Mouse (Mus musculus): ENCODE results near the gene Sms.

Sms gene

DNA sequence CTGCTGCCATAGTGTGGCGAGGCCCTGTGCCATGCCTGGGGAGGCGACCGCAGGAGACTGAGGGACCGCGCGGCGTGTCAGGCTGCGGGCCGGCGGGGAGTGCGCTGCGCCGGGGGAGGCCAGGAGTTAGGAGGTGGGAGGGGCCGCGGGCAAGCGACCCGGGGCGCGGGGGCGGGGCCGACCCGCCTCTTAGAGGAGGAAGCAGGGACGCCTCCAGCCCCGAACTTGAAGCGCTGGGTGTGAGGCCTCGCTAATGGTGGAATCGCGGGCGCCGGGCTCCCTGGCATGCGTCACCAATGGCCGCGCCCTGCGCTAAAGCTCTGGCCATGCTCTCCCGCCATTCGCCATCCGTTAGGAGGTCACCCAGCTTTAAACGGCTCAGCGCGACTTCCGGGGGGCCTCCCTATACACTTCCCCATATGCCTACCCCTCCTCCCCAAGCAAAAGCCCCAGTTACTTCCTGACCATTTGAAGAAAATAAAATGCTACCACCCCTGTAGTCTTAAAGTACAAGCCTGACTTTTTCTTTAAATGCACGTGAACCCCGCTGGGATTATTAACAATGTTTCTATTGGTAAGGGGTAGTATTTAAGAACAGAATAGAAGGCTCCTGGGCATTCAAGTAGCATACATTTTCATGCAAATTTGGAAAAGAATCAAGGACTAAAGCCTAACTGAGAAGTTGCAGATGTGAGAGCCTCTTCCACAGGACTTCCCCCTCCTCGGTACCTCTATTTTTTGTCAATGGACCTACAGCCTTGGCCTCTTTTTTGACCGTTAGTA is at the start of gene Sms:
Sms (minus strand) TSS at position 344 of the 783 bp plus-strand sequence.
- peak; percentile 68 to 82 for DNase-seq

DNA sequence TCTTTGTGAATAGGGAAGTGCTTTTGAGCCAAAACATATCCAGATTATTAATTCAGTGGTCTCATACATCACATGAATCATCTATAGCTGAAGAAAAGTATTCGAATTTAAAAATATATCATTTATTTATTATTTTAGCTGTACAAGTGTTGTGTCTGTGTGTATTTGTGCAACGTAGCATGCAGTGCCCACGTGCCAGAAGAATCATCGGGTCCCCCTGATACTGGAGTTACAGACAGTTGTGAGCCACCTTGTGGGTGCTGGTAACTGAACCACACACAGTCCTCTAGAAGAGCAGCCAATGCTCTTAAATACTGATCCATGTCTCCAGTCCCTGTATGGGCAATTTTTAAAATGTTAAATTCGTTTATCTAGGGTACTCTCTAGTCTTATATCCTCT is 14.3 kb upstream of the Sms start:
- no peak for DNase-seq

DNA sequence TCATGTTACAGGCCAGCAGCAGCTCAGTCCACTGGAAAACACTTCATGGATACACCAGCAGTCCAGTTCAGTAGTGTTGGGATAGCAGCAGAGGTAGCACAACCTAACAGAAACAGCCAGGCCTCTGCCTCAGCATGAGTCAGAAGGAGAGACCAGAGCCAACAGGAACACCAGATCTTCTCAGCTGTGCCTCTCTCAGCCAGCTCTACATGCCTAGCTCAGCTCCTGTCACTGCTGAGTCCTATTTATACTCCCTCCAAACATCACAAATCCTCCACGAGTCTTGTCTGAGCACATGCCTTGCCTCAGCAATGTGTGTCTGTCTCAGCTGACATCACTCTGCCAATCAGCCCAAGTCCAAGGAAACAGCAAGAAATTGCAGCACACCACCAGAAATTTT is 12.4 kb upstream of the Sms start:
- DNase-seq = no peak

DNA sequence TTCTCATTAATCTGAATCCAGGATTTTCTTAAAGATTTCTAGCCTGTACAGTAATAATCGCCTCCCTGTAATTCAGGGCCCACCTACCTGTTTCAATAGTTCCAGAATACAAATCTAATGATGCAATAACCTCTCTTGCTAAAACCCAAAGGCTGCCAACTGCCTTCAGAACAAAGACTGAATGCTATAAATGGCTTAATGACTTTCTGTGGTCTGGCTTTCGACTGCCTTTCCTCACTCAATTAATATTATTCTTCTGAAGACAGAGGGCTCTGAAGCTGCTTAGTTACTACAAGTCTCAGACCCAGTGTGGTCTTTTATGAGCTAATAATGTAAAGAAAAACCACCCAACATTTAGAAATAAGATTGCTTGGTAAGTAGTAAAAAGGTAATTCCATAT is 9.8 kb upstream of the Sms start:
- DNase-seq = no peak

DNA sequence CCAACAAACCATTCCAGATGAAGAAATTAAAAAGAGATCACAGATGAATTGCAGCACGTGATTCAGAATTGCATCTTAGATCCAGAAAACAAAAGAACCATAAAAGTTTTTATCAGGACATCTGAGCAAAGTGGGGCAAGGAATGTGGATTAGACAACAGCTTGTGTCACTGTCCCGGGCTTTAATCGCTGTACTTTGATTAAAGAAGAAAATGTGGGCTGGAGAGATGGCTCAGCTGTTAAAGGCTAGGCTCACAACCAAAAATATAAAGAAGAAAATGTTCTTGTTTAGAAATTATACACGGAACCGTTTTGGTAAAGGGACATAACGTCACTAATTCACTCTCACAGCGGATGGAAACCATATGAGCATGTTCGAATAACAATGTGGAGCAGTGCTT is 7.9 kb upstream of the Sms start:
- DNase-seq = no peak

DNA sequence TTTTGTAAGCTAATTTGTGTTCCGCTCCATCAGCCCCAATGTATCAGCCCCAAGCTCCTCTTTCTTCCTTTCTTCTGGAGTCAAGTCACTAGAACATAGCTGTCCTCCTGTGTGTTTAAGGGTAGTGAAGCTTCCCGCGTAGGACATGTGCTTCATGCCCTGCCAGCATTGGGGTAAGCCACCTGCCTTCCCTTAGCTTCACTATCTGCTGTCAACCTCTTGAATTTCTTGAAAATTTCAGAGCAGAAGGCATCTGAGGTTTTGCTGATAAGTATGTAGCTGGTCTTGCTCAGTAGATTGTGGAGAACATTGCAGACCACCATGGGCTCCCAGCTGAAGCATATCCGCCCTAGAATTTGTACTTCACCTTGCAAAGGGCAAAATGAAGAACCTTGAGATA is 1.1 kb upstream of the Sms start:
- DNase-seq = no peak

DNA sequence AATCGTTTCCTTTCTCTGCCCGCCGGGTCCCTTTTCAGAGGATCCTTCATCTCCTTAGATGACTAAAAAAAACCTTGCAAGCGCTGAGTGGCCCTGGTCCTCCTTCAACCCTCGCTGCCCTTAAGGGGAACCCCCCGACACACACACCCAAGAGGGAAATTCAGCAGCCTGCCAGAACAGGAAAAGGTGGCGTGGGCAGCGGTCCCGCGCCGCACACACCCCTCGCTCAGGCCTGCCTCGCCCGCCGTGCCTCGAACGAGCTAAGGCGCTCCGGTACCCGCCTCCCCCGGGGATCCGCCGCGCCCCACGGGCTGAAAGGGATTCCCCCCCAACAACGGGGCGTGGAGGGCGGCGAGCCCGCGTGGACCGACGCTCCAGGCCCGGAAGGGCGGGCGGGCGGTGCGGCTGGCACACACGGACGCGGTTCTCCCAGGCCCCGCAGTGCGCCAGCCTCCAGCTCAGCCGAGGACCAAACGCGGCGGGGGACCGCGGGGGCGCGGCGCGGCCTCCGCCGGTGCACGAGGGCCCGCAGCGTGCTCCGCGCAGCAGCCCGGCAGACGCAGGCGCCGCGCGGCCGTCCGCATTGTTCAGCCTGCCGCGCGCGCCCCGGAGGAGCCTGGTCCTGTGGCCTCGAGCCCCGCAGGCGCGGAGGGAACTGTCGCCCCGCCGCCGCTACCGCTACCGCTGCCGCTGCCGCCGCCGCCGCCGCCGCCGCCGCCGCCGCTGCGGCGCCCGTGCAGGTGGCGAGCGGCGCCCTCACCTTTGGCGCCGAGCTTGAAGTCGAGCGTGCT is 747 bp downstream of the Sms start:
- peak; percentile 71 to 75 for DNase-seq

DNA sequence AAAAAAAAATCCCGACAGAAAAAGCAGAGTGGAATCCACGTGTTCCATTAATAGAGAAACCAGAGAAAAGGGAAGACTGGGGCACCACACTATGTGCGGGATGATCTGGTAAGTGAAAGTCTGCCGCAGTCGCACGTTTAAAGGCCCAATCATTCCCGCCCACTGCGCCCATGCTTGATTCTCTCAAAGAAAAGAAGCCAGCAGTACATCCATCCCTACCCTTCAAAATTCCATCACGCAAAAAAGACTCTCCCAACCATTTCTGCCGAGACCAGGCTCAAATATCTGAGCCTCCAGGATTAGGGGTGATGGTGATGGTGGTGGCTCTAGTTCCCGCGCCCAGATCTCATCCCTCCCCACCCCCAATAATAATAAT is 1.3 kb downstream of the Sms start:
- DNase-seq = peak in 1 of 2 experiments; percentile 35

DNA sequence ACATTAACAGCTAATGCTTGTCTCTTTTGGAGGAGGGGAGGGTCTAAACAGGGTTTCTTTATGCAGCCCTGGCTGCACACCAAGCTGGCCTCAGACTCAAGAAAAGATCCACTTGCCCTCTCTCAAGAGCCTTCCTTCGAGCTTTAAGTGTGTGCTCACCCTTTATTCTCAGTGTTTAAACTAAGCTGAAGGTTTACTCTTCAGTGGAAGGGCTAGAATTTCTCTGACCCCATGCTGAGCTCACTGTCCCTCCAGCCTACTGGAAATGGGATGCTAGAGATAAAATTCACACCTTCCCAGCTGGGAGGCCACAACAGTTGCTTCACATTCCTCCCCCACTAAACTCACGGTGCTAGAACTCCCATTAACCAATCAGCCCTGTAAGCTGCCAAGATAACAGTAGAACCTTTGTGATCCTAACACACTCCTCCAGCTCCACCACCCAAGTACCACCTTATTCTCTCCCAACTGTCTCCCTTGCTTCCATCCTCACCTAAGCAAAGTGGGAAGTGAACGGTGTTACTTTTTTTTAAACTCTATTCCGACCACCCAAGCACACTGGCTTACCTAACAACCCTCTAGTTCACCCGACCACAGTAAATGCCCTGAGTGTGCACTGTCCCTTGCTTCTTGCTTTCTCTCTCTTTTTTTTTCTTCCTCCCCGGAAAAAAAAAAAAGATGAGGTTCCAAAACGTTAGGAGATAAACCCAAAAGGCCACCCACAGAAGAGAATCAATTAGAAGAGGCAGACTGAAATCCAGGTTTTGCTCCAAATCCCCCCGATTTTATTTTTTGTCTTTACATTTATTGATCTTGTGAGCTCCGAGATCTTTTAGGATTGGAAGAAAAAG is 2.0 kb downstream of the Sms start:
- peak in 1 of 2 experiments; percentile 14 for DNase-seq

DNA sequence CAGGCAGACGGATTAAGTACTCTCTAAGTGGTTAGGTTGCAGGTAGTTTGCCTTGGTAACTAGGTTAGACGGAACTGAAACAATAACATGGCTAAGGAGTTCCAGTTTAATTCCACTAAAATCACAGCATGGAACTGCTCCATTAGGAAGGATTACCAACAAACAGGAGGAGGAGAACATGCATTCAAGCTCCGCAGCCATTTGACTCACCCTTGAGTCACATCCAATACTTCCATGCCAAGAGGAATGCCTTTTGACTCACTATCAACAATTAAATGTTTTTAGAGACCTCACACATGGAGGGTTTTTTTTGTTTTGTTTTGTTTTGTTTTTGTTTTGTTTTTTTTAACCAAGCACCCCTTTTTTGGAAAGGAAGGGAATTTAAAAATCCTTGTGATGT is 3.3 kb downstream of the Sms start:
- DNase-seq = no peak

DNA sequence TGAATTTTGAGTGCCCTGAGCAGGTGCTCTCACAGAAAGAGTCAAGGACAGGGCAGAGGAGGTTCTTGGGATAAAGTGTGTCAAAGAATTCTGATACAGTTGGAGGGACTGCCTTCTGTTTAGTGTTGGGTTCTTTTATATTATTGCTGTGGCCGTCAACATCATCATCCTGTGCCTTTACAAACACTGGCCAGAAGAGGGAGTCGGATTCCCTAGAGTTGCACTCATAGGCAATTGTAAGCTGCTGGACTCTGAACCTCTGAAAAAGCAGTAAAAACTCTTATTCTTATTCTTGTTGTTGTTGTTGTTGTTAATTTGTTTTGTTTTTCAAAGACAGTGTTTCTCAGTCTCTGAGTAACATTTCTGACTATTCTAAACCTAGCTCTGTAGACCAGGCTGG is 5.3 kb downstream of the Sms start:
- DNase-seq = peak; percentile 33 to 64

DNA sequence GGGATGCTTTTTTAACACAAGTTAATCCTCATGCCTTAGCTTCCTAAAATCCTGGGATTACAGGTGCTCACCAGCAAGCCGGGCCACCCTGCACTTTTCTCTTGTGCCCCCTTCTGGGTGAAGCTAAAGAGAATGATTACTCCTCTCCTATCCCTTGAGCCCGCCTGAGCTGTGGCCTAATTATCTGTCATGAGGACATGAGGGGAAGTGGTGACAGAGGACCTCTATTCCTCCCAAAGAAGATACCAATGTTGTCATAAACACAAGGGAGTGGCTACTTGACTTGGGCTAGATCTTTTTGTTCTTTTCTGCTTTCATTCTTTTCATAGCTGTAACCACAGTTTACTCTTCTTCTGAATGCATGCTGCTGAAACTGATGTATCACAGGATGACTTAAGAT is 9.2 kb downstream of the Sms start:
- DNase-seq = no peak

DNA sequence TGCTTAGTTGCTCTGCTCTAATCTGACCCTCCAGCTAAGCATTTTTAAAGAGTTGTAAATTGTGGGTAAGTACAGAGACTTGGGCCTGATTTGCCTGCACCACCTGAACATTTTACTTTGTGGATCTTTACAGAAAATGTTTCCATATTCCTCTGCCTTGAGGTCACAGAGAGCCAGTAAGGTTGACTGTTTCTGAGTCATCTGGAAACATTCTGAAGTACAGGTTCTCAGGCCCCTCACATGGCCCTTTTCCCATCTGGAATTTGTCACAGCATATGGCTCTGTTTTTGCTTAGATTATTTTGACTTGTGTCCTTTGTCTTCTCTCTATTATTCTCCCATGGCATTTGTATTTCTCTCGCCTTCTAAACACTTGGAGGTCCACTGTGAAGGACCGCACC is 10.2 kb downstream of the Sms start:
- DNase-seq = no peak

DNA sequence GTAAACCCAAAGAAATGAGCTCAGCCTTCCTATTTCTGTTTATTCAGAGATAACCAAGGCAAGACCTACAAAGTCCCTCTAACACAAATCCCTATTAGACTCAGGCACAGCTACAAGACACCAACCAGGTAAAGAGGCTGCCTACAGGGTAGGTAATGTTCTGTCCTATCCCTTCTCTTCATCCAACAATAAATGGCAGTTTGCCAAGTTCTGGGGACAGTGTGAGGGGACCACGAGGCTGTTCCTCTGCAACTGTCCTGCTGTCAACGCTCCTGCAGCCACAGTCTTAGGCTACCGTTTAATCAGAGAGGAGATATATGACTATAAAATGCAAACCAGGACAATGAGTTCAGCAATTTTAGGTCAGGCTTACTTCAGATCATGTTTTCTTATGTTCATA is 14.8 kb downstream of the Sms start:
- DNase-seq = no peak

DNA sequence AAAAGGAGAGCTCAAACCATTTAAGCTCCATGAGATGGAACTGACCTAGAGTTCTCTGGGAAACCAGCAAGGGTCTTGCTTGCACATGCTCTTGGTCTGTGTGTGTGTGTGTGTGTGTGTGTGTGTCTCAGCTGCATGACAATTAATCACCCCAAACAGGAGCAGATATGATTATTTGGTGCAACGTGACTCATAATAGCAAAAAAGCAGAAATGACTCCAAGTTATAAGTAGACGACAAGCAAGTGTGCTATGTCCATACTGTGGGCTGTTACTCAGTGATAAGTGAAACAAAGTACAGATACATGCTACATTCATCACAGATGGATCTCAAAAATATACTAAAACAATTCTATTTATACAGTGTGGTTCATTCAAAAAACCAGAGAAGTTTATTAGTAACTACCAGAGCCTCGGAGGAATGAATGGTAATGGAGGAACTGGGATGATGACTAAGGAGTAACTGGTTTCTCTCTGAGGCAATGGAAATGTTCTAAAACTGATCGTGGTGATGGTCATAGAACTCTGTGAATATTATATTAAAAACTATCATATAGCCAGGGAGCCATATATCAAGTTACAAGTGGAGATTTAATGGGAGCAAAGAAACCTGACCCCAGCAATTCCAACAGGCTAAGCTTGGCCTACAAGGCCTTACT is 15.8 kb downstream of the Sms start:
- no peak for DNase-seq

DNA sequence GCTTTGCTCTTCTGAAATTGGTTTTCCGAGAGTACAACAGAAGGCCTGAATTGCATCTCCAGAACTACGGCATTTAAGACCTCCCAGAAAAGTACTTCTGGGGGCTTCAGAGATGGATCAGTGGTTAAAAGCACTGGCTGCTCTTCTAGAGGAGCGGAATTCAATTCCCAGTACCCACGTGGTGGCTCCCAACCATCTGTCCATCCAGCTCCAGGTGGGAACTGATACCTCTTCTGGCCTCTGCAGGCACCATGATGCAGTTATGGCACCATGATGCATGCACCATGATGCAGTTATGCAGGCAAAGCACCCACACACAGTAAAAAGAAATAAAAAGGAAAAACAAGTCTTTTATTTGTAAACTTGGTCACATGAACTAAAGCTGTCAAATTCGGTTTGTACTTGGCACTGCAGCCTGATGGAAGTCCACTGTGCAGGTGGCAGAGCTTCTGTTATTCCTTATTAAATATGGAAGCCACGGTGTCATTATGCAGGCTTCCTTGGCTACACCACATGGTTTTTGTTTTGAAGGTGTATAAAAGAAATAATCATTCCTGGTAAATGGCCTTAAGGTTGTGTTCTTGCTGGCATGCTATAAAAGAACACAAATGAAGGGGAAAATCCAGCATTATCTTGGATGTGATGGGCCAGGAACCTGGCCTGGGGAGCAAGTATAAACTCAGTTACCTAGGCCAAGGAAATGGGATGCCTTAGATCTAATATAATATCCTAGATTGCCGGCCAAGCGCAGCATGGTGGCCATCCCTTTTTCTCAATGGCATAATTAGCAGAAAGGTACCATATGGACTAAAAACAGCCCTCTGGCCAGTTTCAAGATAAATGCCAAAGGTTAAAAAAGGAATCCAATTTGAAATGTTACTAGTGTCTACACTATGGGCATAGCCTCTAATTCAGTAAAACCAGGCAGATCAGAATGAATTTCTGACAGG is 20.1 kb downstream of the Sms start:
- peak; percentile 63 to 75 for DNase-seq

DNA sequence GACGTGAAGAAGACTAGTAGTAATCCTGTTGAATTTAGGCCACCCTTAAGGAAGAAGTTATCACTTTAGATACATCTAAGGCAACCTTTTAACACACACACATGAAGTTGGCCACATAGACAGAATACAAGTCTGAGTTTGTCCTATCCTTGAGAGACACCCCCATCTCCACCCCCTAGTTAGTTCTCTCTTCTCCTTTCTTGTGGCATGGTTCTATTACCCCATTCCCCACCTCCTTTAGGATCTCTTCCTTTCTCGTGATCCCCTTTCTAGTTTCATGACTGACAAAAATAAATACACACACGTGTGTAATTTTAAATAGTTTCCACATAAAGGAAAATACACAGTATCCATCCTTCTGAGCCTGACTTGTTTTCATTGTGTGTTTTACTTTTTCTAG is 23.3 kb downstream of the Sms start:
- DNase-seq = no peak

DNA sequence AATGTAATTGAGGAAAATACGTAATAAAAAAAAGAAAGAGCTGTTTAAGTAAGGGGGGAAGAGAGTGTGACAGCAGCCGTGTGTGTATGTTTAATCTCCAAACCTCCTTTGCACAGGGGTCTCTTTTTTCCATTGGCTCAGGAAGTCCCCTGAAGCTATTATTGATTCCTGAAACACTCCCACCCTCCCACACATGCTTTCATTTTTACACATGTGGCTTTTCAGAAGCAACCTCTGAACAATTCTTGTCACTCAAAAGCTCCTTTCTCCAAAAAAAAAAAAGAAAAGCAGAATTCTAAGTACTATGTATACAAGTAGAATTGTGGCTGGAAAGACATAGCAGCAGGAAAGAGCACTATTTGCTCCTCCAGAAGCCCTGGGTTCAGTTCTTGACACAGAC is 24.0 kb downstream of the Sms start:
- DNase-seq = no peak

DNA sequence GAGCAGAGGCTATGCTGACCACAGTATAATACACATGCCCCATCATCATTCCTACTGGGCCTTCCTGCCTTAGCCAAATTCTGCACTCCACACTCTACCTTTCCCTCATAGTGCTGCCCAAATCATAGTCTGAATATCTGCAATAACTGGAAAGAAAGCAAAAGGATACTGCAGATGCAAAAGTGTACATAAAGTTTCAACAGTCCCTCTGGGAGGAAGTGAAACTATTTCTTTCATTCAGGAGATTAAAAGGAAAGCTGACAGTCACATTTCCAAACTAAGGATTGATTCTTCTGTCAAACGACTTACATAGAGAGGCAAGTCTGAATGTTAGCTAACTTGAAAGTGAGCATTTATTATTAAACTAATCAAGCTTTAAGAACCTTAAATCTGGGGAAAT is 26.1 kb downstream of the Sms start:
- no peak for DNase-seq

DNA sequence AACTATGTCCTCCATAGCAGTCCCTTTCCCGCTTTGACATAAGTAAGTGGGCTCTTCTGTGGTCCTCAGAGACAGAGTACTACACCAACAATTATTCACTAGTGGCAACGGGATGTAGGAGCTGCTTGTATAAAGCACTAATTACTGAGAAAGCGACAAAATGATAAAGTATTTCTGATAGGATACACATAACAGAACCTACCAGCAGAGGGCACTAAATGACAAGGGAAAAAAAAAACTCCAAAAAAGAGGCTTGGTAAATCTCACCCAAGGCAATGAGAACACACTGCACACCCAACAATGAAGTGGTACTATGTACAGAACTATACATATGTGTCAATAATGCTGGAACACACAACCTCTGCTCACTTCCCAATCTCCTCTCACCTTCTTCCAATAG is 29.4 kb downstream of the Sms start:
- peak in 1 of 2 experiments; percentile 17 for DNase-seq

DNA sequence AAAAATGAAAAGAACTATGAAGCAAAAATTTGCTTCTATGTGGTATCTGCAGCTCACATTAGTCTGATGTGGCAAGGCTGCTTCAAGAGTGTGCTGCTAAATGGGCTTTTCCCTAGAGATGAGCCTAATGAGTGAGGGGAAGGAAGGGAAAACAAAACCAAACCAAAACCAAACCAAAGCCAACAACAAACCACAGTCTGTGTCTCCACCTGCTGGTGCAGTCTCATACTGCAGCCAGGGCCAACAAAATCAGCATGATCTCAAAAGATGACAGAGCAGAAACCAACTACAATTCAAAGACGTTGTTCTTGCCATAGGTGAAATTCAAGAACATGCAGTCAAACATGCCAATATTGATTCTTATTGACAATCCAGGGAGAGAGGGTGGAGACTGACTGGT is 37.7 kb downstream of the Sms start:
- peak; percentile 77 to 82 for DNase-seq

DNA sequence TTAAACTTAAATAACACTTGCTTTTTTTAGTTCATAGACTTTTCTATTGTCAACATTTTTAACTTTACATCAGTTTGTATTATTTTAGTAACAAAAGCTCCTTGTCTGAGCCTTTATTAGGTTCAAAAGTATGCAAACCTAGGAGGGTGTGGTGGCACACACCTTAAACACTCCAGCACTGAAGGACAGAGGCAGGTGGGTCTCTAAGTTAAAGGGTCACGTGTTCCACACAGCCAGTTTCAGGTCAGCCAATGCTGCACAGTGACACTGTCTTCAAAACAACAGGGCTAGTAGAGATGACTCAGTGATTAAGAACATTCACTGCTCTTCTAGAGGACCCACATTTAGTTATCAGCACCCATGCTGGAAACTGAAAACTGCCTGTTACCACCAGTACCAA is 43.1 kb downstream of the Sms start:
- DNase-seq = no peak

Data from cerebellum, postnatal 25 days (tissue).